Mouse (Mus musculus) CH12.LX (cell line): ENCODE results near the gene Sacm1l.

Experiments used
- CHD2 ChIP-seq: IDR thresholded peaks from 2 replicates; pipeline ENCODE4 v1.6.1; 2011; ENCODE audit warnings: low read length, improper control_type of control experiment
- CTCF ChIP-seq, 2 experiments: IDR thresholded peaks in 1 of 2; conservative IDR thresholded peaks in 1 of 2; 2 replicates each; pipeline ENCODE4 v1.5.1; 2011 to 2012; ENCODE audit warnings: low read depth in 2 of 2, low read length in 2 of 2, improper control_type of control experiment in 1 of 2, inconsistent platforms in 1 of 2, mild to moderate bottlenecking in 1 of 2, moderate library complexity in 1 of 2
- EP300 ChIP-seq: IDR thresholded peaks from 2 replicates; pipeline ENCODE4 v1.6.1; 2011; ENCODE audit warnings: low read length, improper control_type of control experiment
- MAFK ChIP-seq: IDR thresholded peaks from 2 replicates; pipeline ENCODE4 v1.6.1; 2011; ENCODE audit warnings: low read length, improper control_type of control experiment; ENCODE audit not compliant: insufficient replicate concordance
- MEF2A ChIP-seq: IDR thresholded peaks from 2 replicates; pipeline ENCODE4 v1.6.1; 2014; ENCODE audit warnings: low read depth, mild to moderate bottlenecking, inconsistent platforms, low read length, improper control_type of control experiment, borderline replicate concordance
- POLR2A ChIP-seq: IDR thresholded peaks from 2 replicates; pipeline ENCODE4 v1.6.1; 2011; ENCODE audit warnings: low read depth, mild to moderate bottlenecking, improper control_type of control experiment, low read length
- SMC3 ChIP-seq: IDR thresholded peaks from 2 replicates; pipeline ENCODE4 v1.6.1; 2011; ENCODE audit warnings: low read depth, low read length, improper control_type of control experiment
- USF1 ChIP-seq: IDR thresholded peaks from 2 replicates; pipeline ENCODE4 v1.6.1; 2014; ENCODE audit warnings: low read depth, mild to moderate bottlenecking, inconsistent platforms, low read length, improper control_type of control experiment
- ZC3H11A ChIP-seq: IDR thresholded peaks from 2 replicates; pipeline ENCODE4 v1.6.1; 2012; ENCODE audit warnings: low read depth, mild to moderate bottlenecking, inconsistent platforms, low read length, improper control_type of control experiment

- TF ChIP-seq CTCF (conservative IDR thresholded peaks at IDR 0.05 in 1 of 2, IDR thresholded peaks at IDR 0.05 in 1 of 2; ENCODE audit: low read depth in 2 of 2, low read length in 2 of 2) (no peak), CHD2 (no peak), USF1 (no peak), SMC3 (no peak), MEF2A (no peak), POLR2A (no peak), MAFK (no peak), EP300 (no peak), ZC3H11A (no peak)
These were observed 29.1 kb upstream of the Sacm1l start for GRCm38 (mm10) chr9:123500480-123500879.
